Mouse (Mus musculus) left cerebral cortex, adult 2 months (tissue): ENCODE measurements around the gene Ankrd63. TPM values are rescaled to one million over a fixed set of nuclear protein-coding genes. Genes with fewer than 3 reads are reported as not detected.

Source experiments
- DNase-seq, 2 experiments: peaks; one replicate each; pipeline ENCODE4 v3.0.0; 2021 to 2022; ENCODE audit warnings: low spot score in 2 of 2, mixed read lengths in 1 of 2; ENCODE audit errors: extremely low spot score in 1 of 2
- H3K27ac ChIP-seq: fragments of 200-600 bp; 2 replicates; pipeline ENCODE4 v1.8.1; 2022
- H3K4me3 ChIP-seq: fragments of 200-600 bp; 2 replicates; pipeline ENCODE4 v1.8.1; 2022
- CTCF ChIP-seq: fragments of 200-600 bp; IDR thresholded peaks from 2 replicates; pipeline ENCODE4 v1.8.1; 2022; ENCODE audit warnings: antibody characterized with exemption, mild to moderate bottlenecking, moderate library complexity
- intact Hi-C: fragments of 180-260 bp; cut with DNase I; formaldehyde crosslinking; loops from one replicate; pipeline ENCODE4 v1.15.1; 2025
- long read RNA-seq, 2 experiments: library from polyadenylated mRNA; stranded (forward); transcript quantifications; one replicate each; pipeline ENCODE4 v2.0.0; 2021; ENCODE audit warnings: borderline mapping rate in 2 of 2
- total RNA-seq, 2 experiments: library from RNA; stranded (reverse); gene quantifications; 2 replicates each; pipeline ENCODE4 v1.2.3; 2021

The Ankrd63 gene
- 10 to 100 TPM; 22.3 to 28.5 TPM for total RNA-seq
- long read RNA-seq, experiment 1, full-length matches to known transcripts = 54 of 56 reads
- long read RNA-seq, experiment 1, partial matches to known transcripts = 0 of 56 reads
- long read RNA-seq, experiment 1, other reads (novel, unspliced or antisense) = 2 of 56 reads
- long read RNA-seq, experiment 2, full-length matches to known transcripts = 66 of 66 reads
- long read RNA-seq, experiment 2, partial matches to known transcripts = 0 of 66 reads
- long read RNA-seq, experiment 2, other reads (novel, unspliced or antisense) = 0 of 66 reads

GRCm38 (mm10) chr2:118703913-118704730 is at the start of gene Ankrd63:
TSS of gene Ankrd63 (minus strand) at chr2:118703963.
- Histone ChIP-seq H3K27ac (peak within 1 kb of the TSS; percentile 82), H3K4me3 (peak within 1 kb of the TSS; percentile 49)
- intact Hi-C loops = no loop called here
- peak; percentile 50 to 76 for DNase-seq
- no peak; the same call in 1 of the 2 replicates for TF ChIP-seq CTCF

- DNase-seq = no peak
- no peak for TF ChIP-seq CTCF
- no peak overlapping the region for H3K4me3 ChIP-seq
- no peak overlapping the region for H3K27ac ChIP-seq
- intact Hi-C loops = no loop called here
Observed at GRCm38 (mm10) chr2:118752792-118753108, 49.0 kb upstream of the Ankrd63 start.

GRCm38 (mm10) chr2:118751896-118752791 is 48.4 kb upstream of the Ankrd63 start:
- Histone ChIP-seq H3K27ac (no peak overlapping the region), H3K4me3 (no peak overlapping the region)
- no peak for DNase-seq
- intact Hi-C loops = no loop called here
- TF ChIP-seq CTCF = no peak

- DNase-seq = no peak
- H3K27ac ChIP-seq = no peak overlapping the region; the same call in 1 of the 2 replicates
- intact Hi-C loops = no loop called here
- no peak overlapping the region for H3K4me3 ChIP-seq
- TF ChIP-seq CTCF = no peak
Observed at GRCm38 (mm10) chr2:118750476-118750875, 46.7 kb upstream of the Ankrd63 start.

- intact Hi-C loops = loop anchor here (5.0 kb wide), 1 partner anchor 113 kb away; the partner anchor contains the start of gene Ivd
- no peak overlapping the region for H3K4me3 ChIP-seq
- H3K27ac ChIP-seq = no peak overlapping the region
Observed at GRCm38 (mm10) chr2:118749341-118749884, 45.6 kb upstream of the Ankrd63 start.

GRCm38 (mm10) chr2:118747301-118747960 is 43.7 kb upstream of the Ankrd63 start:
- intact Hi-C loops = loop anchor here (5.0 kb wide), 1 partner anchor 115 kb away; the partner anchor contains the start of gene Ivd
- Histone ChIP-seq H3K27ac (no peak overlapping the region), H3K4me3 (peak overlapping the region; percentile 92)
- TF ChIP-seq CTCF = no peak
- DNase-seq = no peak

More at GRCm38 (mm10) chr2:118749341-118749884, 45.6 kb upstream of the Ankrd63 start:
- no peak; the same call in 1 of the 2 replicates for TF ChIP-seq CTCF
- DNase-seq = no peak

- Histone ChIP-seq H3K4me3 (peak overlapping the region; percentile 92), H3K27ac (peak overlapping the region; percentile 73)
- DNase-seq = no peak
- intact Hi-C loops = loop anchor here (1.0 to 5.0 kb wide), 3 partner anchors 18 to 116 kb away; partner anchors contain the start of genes Disp2 and Ivd
- no peak for TF ChIP-seq CTCF
Observed at GRCm38 (mm10) chr2:118745915-118746901, 42.4 kb upstream of the Ankrd63 start.

GRCm38 (mm10) chr2:118745232-118745884 is 41.6 kb upstream of the Ankrd63 start, which contains the start of gene Inafm2:
TSS of gene Inafm2 (plus strand) at chr2:118745758.
- intact Hi-C loops = loop anchor here (1.0 to 5.0 kb wide), 3 partner anchors 19 to 117 kb away; partner anchors contain the start of genes Disp2 and Ivd
- peak; percentile 92 to 93 for DNase-seq
- no peak for TF ChIP-seq CTCF
- Histone ChIP-seq H3K27ac (peak within 1 kb of the TSS; percentile 73), H3K4me3 (peak within 1 kb of the TSS; percentile 92)

- no peak overlapping the region for H3K4me3 ChIP-seq
- DNase-seq = no peak
- H3K27ac ChIP-seq = no peak overlapping the region
- no peak for TF ChIP-seq CTCF
- intact Hi-C loops = loop anchor here (1.0 to 5.0 kb wide), 3 partner anchors 20 to 118 kb away; partner anchors contain the start of genes Disp2 and Ivd
Observed at GRCm38 (mm10) chr2:118744621-118745020, 40.9 kb upstream of the Ankrd63 start.
